Mouse (Mus musculus) left cerebral cortex, postnatal 36 days (tissue): Measurements from ENCODE around the gene Gm7247. TPM values are rescaled to one million over a fixed set of nuclear protein-coding genes. Genes with fewer than 3 reads are reported as not detected.
A peak's percentile ranks its signal among the peaks of the same experiment; 100 is the strongest.
"Not testable (repeated sequence)": the region's sequence is repeated elsewhere in the genome, so short reads cannot be mapped to it uniquely, and the experiment has no call there.

Source experiments
- DNase-seq, 2 experiments: peaks; one replicate each; pipeline ENCODE4 v3.0.0; 2021 to 2022; ENCODE audit warnings: low spot score in 2 of 2, mixed read lengths in 1 of 2
- intact Hi-C: fragments of 180-260 bp; cut with DNase I; formaldehyde crosslinking; loops from one replicate; pipeline ENCODE4 v1.15.1; 2025
- total RNA-seq, 2 experiments: library from RNA; stranded (reverse); gene quantifications; 2 replicates each; pipeline ENCODE4 v1.2.3; 2021

Gene Gm7247
- not detected for total RNA-seq

- intact Hi-C loops, result no loop called here
- DNase-seq, result no peak
These were observed at the start of gene Gm7247 for GRCm38 (mm10) chr14:51361456-51361855. TSS of gene Gm7247 (plus strand) at chr14:51361756.

GRCm38 (mm10) chr14:51324001-51324400, 37.6 kb upstream of the Gm7247 start:
- intact Hi-C loops, result no loop called here
- DNase-seq, result peak in 1 of 2 experiments; percentile 5

GRCm38 (mm10) chr14:51346027-51346426, 15.5 kb upstream of the Gm7247 start:
- intact Hi-C loops, result loop anchor here (10.0 kb wide), 1 partner anchor 241 kb away; no protein-coding TSS in a partner anchor
- DNase-seq, result no peak

- DNase-seq, result peak; percentile 59 to 66
- intact Hi-C loops, result no loop called here
These were observed 3.2 kb upstream of the Gm7247 start for GRCm38 (mm10) chr14:51358111-51358982.

- no peak for DNase-seq
These were observed 21.2 kb downstream of the Gm7247 start for GRCm38 (mm10) chr14:51382805-51383204.

GRCm38 (mm10) chr14:51384351-51384750, 22.8 kb downstream of the Gm7247 start:
- intact Hi-C loops, result no loop called here
- DNase-seq, result no peak

More at GRCm38 (mm10) chr14:51382805-51383204, 21.2 kb downstream of the Gm7247 start:
- intact Hi-C loops, result no loop called here

- intact Hi-C loops, result no loop called here
- DNase-seq, result no peak
These were observed 24.2 kb downstream of the Gm7247 start for GRCm38 (mm10) chr14:51385741-51386140.

- intact Hi-C loops, result no loop called here
- no peak for DNase-seq
These were observed 26.2 kb downstream of the Gm7247 start for GRCm38 (mm10) chr14:51387768-51388167.

- intact Hi-C loops, result no loop called here
- no peak for DNase-seq
These were observed 26.7 kb downstream of the Gm7247 start for GRCm38 (mm10) chr14:51388222-51388621.

- no peak for DNase-seq
- intact Hi-C loops, result no loop called here
These were observed 49.0 kb downstream of the Gm7247 start, which contains the start of gene Vmn2r88 for GRCm38 (mm10) chr14:51410520-51410919. TSS of gene Vmn2r88 (plus strand) at chr14:51410820.

GRCm38 (mm10) chr14:51423885-51424284, 62.3 kb downstream of the Gm7247 start:
- intact Hi-C loops, result no loop called here
- DNase-seq, result no peak

- intact Hi-C loops, DNase-seq: not testable (repeated sequence)
These were observed 68.6 kb downstream of the Gm7247 start for GRCm38 (mm10) chr14:51430138-51430537.

GRCm38 (mm10) chr14:51434546-51434945, 73.0 kb downstream of the Gm7247 start:
- intact Hi-C loops, result no loop called here
- no peak for DNase-seq

GRCm38 (mm10) chr14:51435020-51435419, 73.5 kb downstream of the Gm7247 start:
- intact Hi-C loops, result no loop called here
- no peak for DNase-seq

GRCm38 (mm10) chr14:51438955-51439354, 77.4 kb downstream of the Gm7247 start:
- intact Hi-C loops, result no loop called here
- DNase-seq, result no peak

GRCm38 (mm10) chr14:51451557-51451956, 90.0 kb downstream of the Gm7247 start, which contains the start of gene Vmn2r89:
TSS of gene Vmn2r89 (plus strand) at chr14:51451857.
- DNase-seq, intact Hi-C loops: not testable (repeated sequence)

- intact Hi-C loops, DNase-seq: not testable (repeated sequence)
These were observed 118.7 kb downstream of the Gm7247 start for GRCm38 (mm10) chr14:51480278-51480677.

GRCm38 (mm10) chr14:51481332-51482015, 119.9 kb downstream of the Gm7247 start:
- DNase-seq, intact Hi-C loops: not testable (repeated sequence)

- intact Hi-C loops, result no loop called here
- no peak for DNase-seq
These were observed 120.6 kb downstream of the Gm7247 start for GRCm38 (mm10) chr14:51482051-51482715.

GRCm38 (mm10) chr14:51482971-51483381, 121.4 kb downstream of the Gm7247 start:
- intact Hi-C loops, DNase-seq: not testable (repeated sequence)
